Mouse (Mus musculus): Measurements from ENCODE around the gene Rapgefl1. TPM values are rescaled to one million over a fixed set of nuclear protein-coding genes. Genes with fewer than 3 reads are reported as not detected.

The Rapgefl1 gene
- polyA plus RNA-seq, 1 experiment, result 2.7 TPM

DNA sequence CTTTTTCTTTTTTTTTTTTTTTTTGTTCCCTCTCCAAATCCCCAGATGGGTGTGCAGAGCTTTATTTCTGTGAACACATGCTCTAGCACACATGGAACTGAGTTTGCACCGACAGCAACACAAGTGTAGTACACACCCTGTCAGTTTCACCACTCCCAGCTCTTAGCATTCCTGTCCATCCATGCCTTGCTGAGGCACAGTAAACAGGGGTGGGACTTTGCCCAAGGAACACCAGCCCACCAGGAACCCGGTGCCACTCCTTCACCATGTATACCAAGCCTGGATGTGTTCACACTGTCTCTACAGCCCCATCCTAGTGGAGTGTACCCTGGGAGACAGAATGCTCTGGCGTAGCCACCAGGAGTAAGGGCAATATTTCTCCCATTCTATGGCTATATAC is 860 bp upstream of the Rapgefl1 start:
- Histone ChIP-seq H3K4me1 (ENCODE audit: control insufficient read depth, insufficient read depth, low read length) (peaks cover 6% of the 10 kb centered on the region; the same call in 1 of the 2 replicates), H3K27me3 (ENCODE audit: control insufficient read depth, insufficient read depth, low read length) (no peaks in the 10 kb centered on the region), H3K4me3 (ENCODE audit: control insufficient read depth, low read depth, low read length) (no peak overlapping the region), H3K27ac (ENCODE audit: control insufficient read depth, insufficient read depth, low read depth, low read length) (no peak overlapping the region), H3K36me3 (ENCODE audit: control insufficient read depth, insufficient read depth, low read length) (peaks cover 3% of the 10 kb centered on the region)
- TF ChIP-seq CTCF (IDR thresholded peaks at IDR 0.05; ENCODE audit: control insufficient read depth, insufficient read depth, insufficient replicate concordance, low read depth, low read length), result no peak
- TF ChIP-seq POLR2A (IDR thresholded peaks at IDR 0.05; ENCODE audit: control insufficient read depth, low read depth, low read length), result no peak

DNA sequence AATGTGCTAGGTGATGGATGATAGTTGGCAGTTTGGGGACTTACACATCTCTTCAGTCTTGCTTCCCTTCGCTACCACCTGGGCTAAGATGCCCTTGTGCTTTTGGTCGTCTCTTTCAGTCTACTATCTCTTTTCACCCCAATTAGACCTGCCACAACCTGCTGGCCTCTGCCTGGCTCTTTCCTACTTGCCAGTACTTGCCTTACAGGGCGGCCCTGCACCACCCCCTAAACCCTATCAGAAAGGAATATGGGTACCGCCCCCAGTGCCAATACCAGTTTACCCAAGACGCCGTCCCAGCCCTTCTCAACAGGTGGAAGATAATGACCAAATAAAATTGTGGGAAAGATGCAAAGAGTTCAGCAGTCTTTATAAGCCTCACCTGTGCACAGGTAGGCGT is 457 bp upstream of the Rapgefl1 start:
- H3K4me1 ChIP-seq (ENCODE audit: control insufficient read depth, insufficient read depth, low read length), result peaks cover 6% of the 10 kb centered on the region; the same call in 1 of the 2 replicates
- H3K36me3 ChIP-seq (ENCODE audit: control insufficient read depth, insufficient read depth, low read length), result peaks cover 3% of the 10 kb centered on the region
- H3K4me3 ChIP-seq (ENCODE audit: control insufficient read depth, low read depth, low read length), result peak overlapping the region; percentile 7; the same call in 1 of the 2 replicates
- no peak overlapping the region for H3K27ac ChIP-seq (ENCODE audit: control insufficient read depth, insufficient read depth, low read depth, low read length)
- no peaks in the 10 kb centered on the region for H3K27me3 ChIP-seq (ENCODE audit: control insufficient read depth, insufficient read depth, low read length)
- TF ChIP-seq CTCF (IDR thresholded peaks at IDR 0.05; ENCODE audit: control insufficient read depth, insufficient read depth, insufficient replicate concordance, low read depth, low read length) (no peak), POLR2A (IDR thresholded peaks at IDR 0.05; ENCODE audit: control insufficient read depth, low read depth, low read length) (no peak)

DNA sequence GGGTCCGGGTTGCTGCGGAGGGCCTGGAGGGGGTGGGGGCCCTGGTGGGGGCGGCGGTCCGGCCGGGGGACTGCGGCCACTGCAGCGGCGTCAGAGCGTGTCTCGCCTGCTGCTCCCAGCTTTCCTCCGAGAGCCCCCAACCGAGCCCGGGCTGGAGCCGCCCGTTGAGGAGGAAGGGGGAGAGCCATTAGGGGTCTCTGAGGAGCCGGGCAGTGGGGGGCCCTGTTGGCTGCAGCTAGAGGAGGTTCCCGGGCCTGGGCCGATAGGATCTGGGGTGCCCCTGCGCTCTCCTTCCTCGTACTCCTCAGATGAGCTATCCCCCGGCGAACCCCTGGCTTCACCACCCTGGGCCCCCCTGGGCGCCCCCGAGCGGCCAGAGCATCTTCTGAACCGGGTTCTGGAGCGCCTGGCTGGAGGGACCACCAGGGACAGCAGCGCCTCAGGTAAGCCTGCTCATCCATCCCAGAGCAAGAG is 683 bp downstream of the Rapgefl1 start:
- H3K27me3 ChIP-seq (ENCODE audit: control insufficient read depth, insufficient read depth, low read length), result no peaks in the 10 kb centered on the region
- no peak overlapping the region for H3K27ac ChIP-seq (ENCODE audit: control insufficient read depth, insufficient read depth, low read depth, low read length)
- TF ChIP-seq CTCF (IDR thresholded peaks at IDR 0.05; ENCODE audit: control insufficient read depth, insufficient read depth, insufficient replicate concordance, low read depth, low read length) (no peak), POLR2A (IDR thresholded peaks at IDR 0.05; ENCODE audit: control insufficient read depth, low read depth, low read length) (no peak)
- peaks cover under 1% of the 10 kb centered on the region for H3K36me3 ChIP-seq (ENCODE audit: control insufficient read depth, insufficient read depth, low read length)
- peaks cover 6% of the 10 kb centered on the region; the same call in 1 of the 2 replicates for H3K4me1 ChIP-seq (ENCODE audit: control insufficient read depth, insufficient read depth, low read length)
- no peak overlapping the region for H3K4me3 ChIP-seq (ENCODE audit: control insufficient read depth, low read depth, low read length)

DNA sequence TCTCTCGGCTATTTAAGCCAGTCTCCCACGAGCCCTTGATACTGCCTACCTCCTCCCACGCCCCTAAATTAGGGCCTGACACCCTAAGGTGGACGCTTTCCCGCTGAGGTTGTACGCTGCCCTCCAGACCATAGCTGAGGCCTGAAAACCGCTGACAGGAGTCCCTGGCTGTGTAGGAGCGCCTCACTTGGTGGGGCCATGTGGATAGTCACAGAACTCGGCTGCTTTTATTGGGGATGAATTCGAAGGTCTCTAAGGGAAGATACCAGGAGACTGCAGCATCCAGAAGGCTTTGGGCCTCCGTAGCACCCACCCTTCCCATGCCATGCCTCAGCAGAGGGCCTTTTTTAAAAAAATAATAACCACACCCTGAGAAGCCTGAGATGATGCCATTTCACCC is 1.3 kb downstream of the Rapgefl1 start:
- no peak for TF ChIP-seq POLR2A (IDR thresholded peaks at IDR 0.05; ENCODE audit: control insufficient read depth, low read depth, low read length)
- no peak for TF ChIP-seq CTCF (IDR thresholded peaks at IDR 0.05; ENCODE audit: control insufficient read depth, insufficient read depth, insufficient replicate concordance, low read depth, low read length)
- no peaks in the 10 kb centered on the region for H3K27me3 ChIP-seq (ENCODE audit: control insufficient read depth, insufficient read depth, low read length)
- no peak overlapping the region for H3K27ac ChIP-seq (ENCODE audit: control insufficient read depth, insufficient read depth, low read depth, low read length)
- H3K4me1 ChIP-seq (ENCODE audit: control insufficient read depth, insufficient read depth, low read length), result peaks cover 6% of the 10 kb centered on the region; the same call in 1 of the 2 replicates
- no peaks in the 10 kb centered on the region for H3K36me3 ChIP-seq (ENCODE audit: control insufficient read depth, insufficient read depth, low read length)
- H3K4me3 ChIP-seq (ENCODE audit: control insufficient read depth, low read depth, low read length), result no peak overlapping the region

DNA sequence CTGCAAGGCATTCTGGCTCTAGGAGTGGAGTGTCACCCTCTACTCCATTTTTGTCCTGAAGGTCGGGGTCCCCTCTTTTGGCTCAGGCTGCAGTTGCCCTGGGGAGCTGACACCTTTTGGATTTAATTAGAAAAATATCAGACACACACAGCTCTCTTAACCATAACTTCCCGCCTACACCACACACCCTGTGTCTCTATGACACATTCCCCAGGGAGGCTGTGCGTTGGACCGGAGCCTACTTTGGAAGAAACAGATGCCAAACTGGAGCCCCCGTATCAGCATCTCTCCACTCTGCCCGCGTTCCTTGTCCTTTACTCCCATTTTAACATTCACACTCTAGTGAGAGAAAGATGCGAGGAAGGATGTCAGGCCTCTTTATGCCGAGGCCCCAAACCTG is 1.9 kb downstream of the Rapgefl1 start:
- Histone ChIP-seq H3K27me3 (ENCODE audit: control insufficient read depth, insufficient read depth, low read length) (no peaks in the 10 kb centered on the region), H3K36me3 (ENCODE audit: control insufficient read depth, insufficient read depth, low read length) (no peaks in the 10 kb centered on the region), H3K4me3 (ENCODE audit: control insufficient read depth, low read depth, low read length) (no peak overlapping the region), H3K4me1 (ENCODE audit: control insufficient read depth, insufficient read depth, low read length) (peaks cover 6% of the 10 kb centered on the region; the same call in 1 of the 2 replicates), H3K27ac (ENCODE audit: control insufficient read depth, insufficient read depth, low read depth, low read length) (no peak overlapping the region)
- TF ChIP-seq POLR2A (IDR thresholded peaks at IDR 0.05; ENCODE audit: control insufficient read depth, low read depth, low read length) (no peak), CTCF (IDR thresholded peaks at IDR 0.05; ENCODE audit: control insufficient read depth, insufficient read depth, insufficient replicate concordance, low read depth, low read length) (no peak)

DNA sequence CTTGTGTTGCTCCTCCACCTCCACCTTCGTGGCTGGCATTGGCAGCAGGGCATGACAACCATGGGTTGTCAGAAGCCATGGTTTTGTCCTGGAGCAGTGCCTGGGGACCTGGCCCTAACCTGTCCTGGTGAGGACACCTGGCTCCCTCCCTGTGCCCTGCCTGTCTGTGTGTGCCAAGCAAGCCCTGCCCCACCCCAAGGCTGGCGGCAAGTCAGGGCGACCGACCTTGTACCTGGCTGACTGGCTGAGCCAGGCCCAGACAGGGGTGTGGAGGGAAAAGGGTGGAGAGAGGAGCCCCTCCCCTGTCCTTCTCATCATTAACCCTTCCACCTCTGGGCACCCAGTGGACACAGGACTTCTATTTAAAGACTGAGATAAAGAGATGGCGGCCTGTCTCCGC is 2.8 kb downstream of the Rapgefl1 start:
- Histone ChIP-seq H3K36me3 (ENCODE audit: control insufficient read depth, insufficient read depth, low read length) (no peaks in the 10 kb centered on the region), H3K4me3 (ENCODE audit: control insufficient read depth, low read depth, low read length) (no peak overlapping the region), H3K27ac (ENCODE audit: control insufficient read depth, insufficient read depth, low read depth, low read length) (no peak overlapping the region), H3K4me1 (ENCODE audit: control insufficient read depth, insufficient read depth, low read length) (peaks cover 6% of the 10 kb centered on the region; the same call in 1 of the 2 replicates), H3K27me3 (ENCODE audit: control insufficient read depth, insufficient read depth, low read length) (no peaks in the 10 kb centered on the region)
- no peak for TF ChIP-seq CTCF (IDR thresholded peaks at IDR 0.05; ENCODE audit: control insufficient read depth, insufficient read depth, insufficient replicate concordance, low read depth, low read length)

DNA sequence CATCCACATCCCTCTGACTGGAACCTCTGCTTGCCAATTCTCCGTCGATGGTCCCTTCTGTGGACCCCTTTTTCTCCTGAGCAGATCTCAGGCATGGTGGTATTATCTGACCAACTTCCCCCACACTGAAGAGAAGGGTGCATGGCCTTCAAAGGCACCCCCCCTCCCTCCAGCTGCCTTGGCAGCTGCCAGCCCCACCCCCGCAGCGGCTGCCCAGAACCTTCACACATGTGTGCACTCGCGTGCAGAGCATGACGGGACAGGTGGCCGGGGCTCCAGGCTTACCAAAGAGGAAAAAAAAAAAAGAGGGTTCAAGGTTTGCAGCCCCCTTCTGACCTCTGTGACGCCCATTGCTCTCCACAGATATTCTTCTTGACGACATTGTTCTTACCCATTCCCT is 3.3 kb downstream of the Rapgefl1 start:
- Histone ChIP-seq H3K4me3 (ENCODE audit: control insufficient read depth, low read depth, low read length) (no peak overlapping the region), H3K27ac (ENCODE audit: control insufficient read depth, insufficient read depth, low read depth, low read length) (no peak overlapping the region), H3K4me1 (ENCODE audit: control insufficient read depth, insufficient read depth, low read length) (peaks cover 6% of the 10 kb centered on the region; the same call in 1 of the 2 replicates), H3K36me3 (ENCODE audit: control insufficient read depth, insufficient read depth, low read length) (no peaks in the 10 kb centered on the region), H3K27me3 (ENCODE audit: control insufficient read depth, insufficient read depth, low read length) (no peaks in the 10 kb centered on the region)
- TF ChIP-seq CTCF (IDR thresholded peaks at IDR 0.05; ENCODE audit: control insufficient read depth, insufficient read depth, insufficient replicate concordance, low read depth, low read length), result no peak
- TF ChIP-seq POLR2A (IDR thresholded peaks at IDR 0.05; ENCODE audit: control insufficient read depth, low read depth, low read length), result no peak

DNA sequence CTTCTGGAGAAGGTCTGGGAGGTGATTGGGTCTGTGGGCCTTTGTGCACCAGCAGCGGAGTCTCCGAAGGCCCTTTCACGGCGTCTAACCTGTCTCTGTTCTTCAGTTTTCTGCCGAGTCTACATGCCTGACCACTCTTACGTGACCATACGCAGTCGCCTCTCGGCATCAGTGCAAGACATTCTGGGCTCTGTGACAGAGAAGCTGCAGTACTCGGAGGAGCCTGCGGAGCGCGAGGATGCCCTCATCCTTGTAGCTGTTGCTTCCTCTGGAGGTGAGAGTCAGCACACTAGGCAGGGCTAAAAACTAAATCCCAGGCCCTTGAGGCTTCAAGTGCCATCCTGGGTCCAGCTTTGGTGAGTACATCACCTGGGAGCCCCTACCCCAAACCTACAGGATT is 9.4 kb downstream of the Rapgefl1 start:
- Histone ChIP-seq H3K36me3 (ENCODE audit: control insufficient read depth, insufficient read depth, low read length) (no peaks in the 10 kb centered on the region), H3K27ac (ENCODE audit: control insufficient read depth, insufficient read depth, low read depth, low read length) (no peak overlapping the region), H3K27me3 (ENCODE audit: control insufficient read depth, insufficient read depth, low read length) (no peaks in the 10 kb centered on the region), H3K4me3 (ENCODE audit: control insufficient read depth, low read depth, low read length) (no peak overlapping the region), H3K4me1 (ENCODE audit: control insufficient read depth, insufficient read depth, low read length) (peaks cover 12% of the 10 kb centered on the region)
- 0 out of 2 replicates have a peak, but pooled peaks have one; percentile 17 for TF ChIP-seq CTCF (IDR thresholded peaks at IDR 0.05; ENCODE audit: control insufficient read depth, insufficient read depth, insufficient replicate concordance, low read depth, low read length)
- no peak for TF ChIP-seq POLR2A (IDR thresholded peaks at IDR 0.05; ENCODE audit: control insufficient read depth, low read depth, low read length)
